Mouse (Mus musculus) heart, embryonic 13.5 days (tissue): Measurements from ENCODE around the gene Zfp638. TPM values are rescaled to one million over a fixed set of nuclear protein-coding genes. Genes with fewer than 3 reads are reported as not detected.

Experiments used
- ATAC-seq: fragments of 200-750 bp; cut with Nextera tagmentation; 2 replicates; pipeline ENCODE4 v1.8.0; 2017; ENCODE audit warnings: moderate TSS enrichment; ENCODE audit not compliant: insufficient number of reproducible peaks, low FRiP score, low TSS enrichment; ENCODE audit errors: extremely low read depth
- H3K27ac ChIP-seq: fragments of 300-500 bp; sonication (generic); replicated peaks from 2 replicates; pipeline ENCODE4 v1.5.1; 2015; ENCODE audit warnings: moderate library complexity, mild to moderate bottlenecking, inconsistent platforms
- H3K27me3 ChIP-seq: fragments of 300-500 bp; sonication (generic); replicated peaks from 2 replicates; pipeline ENCODE4 v1.6.1; 2015; ENCODE audit warnings: mild to moderate bottlenecking, inconsistent platforms
- H3K36me3 ChIP-seq: fragments of 300-500 bp; sonication (generic); 2 replicates; pipeline ENCODE4 v1.6.1; 2015; ENCODE audit warnings: mild to moderate bottlenecking, inconsistent platforms
- H3K4me1 ChIP-seq: fragments of 300-500 bp; sonication (generic); 2 replicates; pipeline ENCODE4 v1.6.1; 2015; ENCODE audit warnings: inconsistent platforms
- H3K4me2 ChIP-seq: fragments of 300-500 bp; sonication (generic); 2 replicates; pipeline ENCODE4 v1.6.1; 2015; ENCODE audit warnings: inconsistent platforms, mild to moderate bottlenecking, moderate library complexity
- H3K4me3 ChIP-seq: fragments of 300-500 bp; sonication (generic); 2 replicates; pipeline ENCODE4 v1.5.1; 2015; ENCODE audit warnings: moderate library complexity, mild to moderate bottlenecking, inconsistent platforms
- H3K9ac ChIP-seq: fragments of 300-500 bp; sonication (generic); 2 replicates; pipeline ENCODE4 v1.6.1; 2015; ENCODE audit warnings: inconsistent platforms, mild to moderate bottlenecking, moderate library complexity
- H3K9me3 ChIP-seq: fragments of 300-500 bp; sonication (generic); 2 replicates; pipeline ENCODE4 v1.6.1; 2016; ENCODE audit warnings: inconsistent platforms
- WGBS: fragments of 180-500 bp; shearing (Covaris S2); methylation state at CpG from one replicate; pipeline ENCODE4 v1.1.7; 2015; ENCODE audit warnings: mixed read lengths; 5-methylcytosine and 5-hydroxymethylcytosine counted together
- polyA plus RNA-seq: library from polyadenylated mRNA; unstranded; fragments of >200 nt; fragmentation: Nextera tagmentation; extraction: Ambion mirVana; gene quantifications from 2 replicates; pipeline ENCODE4 v1.2.1, GENCODE M21; 2015

Gene Zfp638
- polyA plus RNA-seq, 1 experiment from 2014 or later, result 35.2 TPM

DNA sequence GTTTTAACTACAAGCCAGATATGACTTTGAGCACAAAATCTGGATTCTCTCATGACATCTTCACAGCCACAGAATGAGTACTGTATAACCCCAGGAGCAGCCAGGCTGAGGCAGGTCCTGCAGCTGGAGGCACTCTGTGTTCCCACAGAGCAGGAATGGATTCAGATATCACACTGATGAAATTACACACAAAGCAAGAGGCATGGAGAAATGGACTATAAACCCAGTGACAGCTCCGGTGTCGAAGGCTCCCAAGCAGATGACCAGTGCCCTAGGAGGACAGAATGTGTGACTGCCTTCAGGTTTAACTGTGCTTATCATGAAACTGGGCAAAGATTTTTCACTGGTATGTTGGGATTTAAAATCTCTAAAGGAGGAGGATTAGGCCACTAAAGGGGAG is 20.8 kb upstream of the Zfp638 start:
- WGBS, result 81% methylated on average over 2 of the region's 2 CpGs
- Histone ChIP-seq H3K9me3 (no peaks in the 10 kb centered on the region), H3K27me3 (peaks cover 11% of the 10 kb centered on the region; the same call in 1 of the 2 replicates), H3K4me3 (no peak overlapping the region), H3K4me1 (no peaks in the 10 kb centered on the region), H3K9ac (no peak overlapping the region), H3K27ac (no peak overlapping the region), H3K36me3 (no peaks in the 10 kb centered on the region), H3K4me2 (no peak overlapping the region)
- ATAC-seq, result no peak

DNA sequence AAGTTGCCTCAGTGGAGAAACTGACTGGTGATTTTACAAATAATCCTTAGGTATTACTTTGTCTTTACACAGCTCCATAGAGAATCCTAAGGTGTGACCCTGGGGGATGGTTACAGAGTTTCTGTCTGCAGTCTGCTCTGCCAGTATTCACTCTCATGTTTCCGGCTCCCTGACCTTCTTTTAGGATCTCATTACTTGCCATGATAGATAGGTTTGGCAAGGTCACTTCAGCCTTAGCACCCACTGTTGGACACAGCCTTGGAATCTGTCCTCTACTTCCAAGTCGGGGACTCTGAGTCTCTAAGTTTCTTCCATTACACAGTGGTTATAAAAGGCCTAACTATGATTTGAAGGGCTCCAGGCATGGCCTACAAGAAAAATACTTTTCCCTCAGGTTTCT is 17.5 kb upstream of the Zfp638 start:
- no peak overlapping the region for H3K4me2 ChIP-seq
- H3K27ac ChIP-seq, result no peak overlapping the region
- H3K9ac ChIP-seq, result no peak overlapping the region
- WGBS, result 78% methylated on average over 2 of the region's 2 CpGs
- H3K4me1 ChIP-seq, result no peaks in the 10 kb centered on the region
- no peaks in the 10 kb centered on the region for H3K9me3 ChIP-seq
- ATAC-seq, result no peak
- H3K36me3 ChIP-seq, result no peaks in the 10 kb centered on the region
- H3K4me3 ChIP-seq, result no peak overlapping the region
- peaks cover 11% of the 10 kb centered on the region; the same call in 1 of the 2 replicates for H3K27me3 ChIP-seq

DNA sequence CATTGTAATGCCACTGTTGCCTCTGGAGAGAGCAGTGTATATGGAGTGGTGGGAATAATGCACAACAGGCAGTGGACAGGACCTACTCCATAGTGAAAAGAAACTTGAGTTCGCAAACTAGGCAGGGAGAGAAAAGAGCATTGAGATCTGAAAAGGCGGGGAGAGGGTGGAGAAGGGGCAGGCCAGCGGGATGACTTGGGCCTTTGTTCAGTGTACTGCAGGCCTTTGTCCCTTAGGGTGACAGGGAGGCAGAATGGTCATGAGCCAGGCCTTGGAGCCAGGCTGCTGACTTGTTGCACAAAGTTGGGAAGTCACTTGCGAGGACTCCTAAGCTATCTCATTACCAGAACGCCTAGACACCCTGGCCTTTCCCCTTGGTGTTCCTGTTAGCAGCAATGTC is 9.4 kb upstream of the Zfp638 start:
- no peaks in the 10 kb centered on the region for H3K27me3 ChIP-seq
- WGBS, result 82% methylated on average over 5 of the region's 5 CpGs
- H3K27ac ChIP-seq, result no peak overlapping the region
- ATAC-seq, result no peak
- H3K4me1 ChIP-seq, result peaks cover 14% of the 10 kb centered on the region
- H3K9ac ChIP-seq, result no peak overlapping the region
- H3K4me3 ChIP-seq, result no peak overlapping the region
- no peaks in the 10 kb centered on the region for H3K9me3 ChIP-seq
- H3K4me2 ChIP-seq, result no peak overlapping the region
- no peaks in the 10 kb centered on the region for H3K36me3 ChIP-seq

DNA sequence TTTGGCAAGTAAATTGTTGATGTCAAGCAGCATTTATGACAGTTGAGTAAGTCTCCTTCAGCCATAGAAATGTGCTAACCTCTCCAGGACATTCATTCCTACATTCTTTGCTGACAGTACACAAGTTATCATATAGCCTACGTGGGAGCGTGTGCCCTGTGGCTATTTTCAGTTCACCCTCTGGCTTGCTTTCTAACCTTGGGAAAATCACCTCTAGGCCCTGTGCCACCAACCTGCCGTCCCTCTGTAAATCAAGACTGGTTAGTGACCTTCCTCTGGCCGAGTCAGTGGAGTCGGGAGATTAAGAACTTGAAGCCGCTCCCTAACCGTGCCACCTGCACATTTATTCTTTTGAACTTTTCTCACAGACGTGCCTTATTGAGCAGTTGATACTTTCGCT is 6.9 kb upstream of the Zfp638 start:
- H3K36me3 ChIP-seq, result no peaks in the 10 kb centered on the region
- no peak overlapping the region for H3K4me2 ChIP-seq
- H3K9me3 ChIP-seq, result no peaks in the 10 kb centered on the region
- WGBS, result 55% methylated on average over 9 of the region's 9 CpGs
- H3K27ac ChIP-seq, result peak overlapping the region; percentile 80
- ATAC-seq, result no peak
- H3K4me1 ChIP-seq, result peaks cover 18% of the 10 kb centered on the region
- no peak overlapping the region for H3K9ac ChIP-seq
- H3K27me3 ChIP-seq, result no peaks in the 10 kb centered on the region
- no peak overlapping the region for H3K4me3 ChIP-seq

DNA sequence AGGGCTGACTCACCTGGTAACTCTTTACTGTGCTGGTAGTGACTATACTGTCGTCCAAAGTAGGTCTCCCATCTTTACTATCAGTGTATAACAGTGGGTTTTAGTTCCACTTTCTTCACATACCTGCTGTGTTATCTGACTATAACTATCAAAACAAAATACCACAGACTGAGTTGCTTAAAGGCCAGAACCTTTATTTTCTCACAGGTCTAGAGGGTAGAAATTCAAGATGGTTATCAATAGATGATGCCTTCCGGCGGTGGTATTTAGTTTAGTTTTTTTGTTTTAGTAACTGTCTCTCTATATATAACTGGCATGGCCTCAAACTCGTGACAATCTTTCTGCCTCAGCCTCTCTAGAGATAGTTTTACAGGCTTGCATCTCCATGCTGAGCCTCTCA is 3.4 kb upstream of the Zfp638 start:
- no peaks in the 10 kb centered on the region for H3K9me3 ChIP-seq
- peaks cover 18% of the 10 kb centered on the region for H3K4me1 ChIP-seq
- H3K9ac ChIP-seq, result no peak overlapping the region
- H3K36me3 ChIP-seq, result no peaks in the 10 kb centered on the region
- 57% methylated on average over 4 of the region's 4 CpGs for WGBS
- no peak overlapping the region for H3K4me2 ChIP-seq
- no peak for ATAC-seq
- H3K27me3 ChIP-seq, result no peaks in the 10 kb centered on the region
- no peak overlapping the region for H3K27ac ChIP-seq
- H3K4me3 ChIP-seq, result no peak overlapping the region

DNA sequence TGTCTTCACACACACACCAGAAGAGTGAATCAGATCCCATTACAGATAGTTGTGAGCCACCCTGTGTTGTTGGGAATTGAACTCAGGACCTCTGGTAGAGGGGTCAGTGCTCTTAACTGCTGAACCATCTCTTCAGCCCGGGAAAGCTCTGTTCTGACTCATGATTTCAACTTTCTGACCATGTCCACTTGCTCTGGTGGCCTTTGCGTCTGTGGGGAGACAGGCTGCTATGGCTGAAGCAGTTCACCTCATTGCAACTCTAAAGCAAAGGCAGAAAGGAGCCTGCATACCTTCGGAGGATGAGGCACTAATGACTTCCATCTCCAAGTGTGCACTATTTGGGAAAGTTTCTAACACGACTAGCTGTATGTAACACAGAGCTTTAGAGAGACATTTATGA is 486 bp upstream of the Zfp638 start:
- H3K4me1 ChIP-seq, result peaks cover 15% of the 10 kb centered on the region
- H3K4me2 ChIP-seq, result peak overlapping the region; percentile 97
- no peaks in the 10 kb centered on the region for H3K27me3 ChIP-seq
- H3K4me3 ChIP-seq, result peak overlapping the region; percentile 69
- WGBS, result 35% methylated on average over 4 of the region's 4 CpGs
- ATAC-seq, result no peak
- H3K27ac ChIP-seq, result no peak overlapping the region; the same call in 1 of the 2 replicates
- no peaks in the 10 kb centered on the region for H3K36me3 ChIP-seq
- no peaks in the 10 kb centered on the region for H3K9me3 ChIP-seq
- H3K9ac ChIP-seq, result no peak overlapping the region; the same call in 1 of the 2 replicates

DNA sequence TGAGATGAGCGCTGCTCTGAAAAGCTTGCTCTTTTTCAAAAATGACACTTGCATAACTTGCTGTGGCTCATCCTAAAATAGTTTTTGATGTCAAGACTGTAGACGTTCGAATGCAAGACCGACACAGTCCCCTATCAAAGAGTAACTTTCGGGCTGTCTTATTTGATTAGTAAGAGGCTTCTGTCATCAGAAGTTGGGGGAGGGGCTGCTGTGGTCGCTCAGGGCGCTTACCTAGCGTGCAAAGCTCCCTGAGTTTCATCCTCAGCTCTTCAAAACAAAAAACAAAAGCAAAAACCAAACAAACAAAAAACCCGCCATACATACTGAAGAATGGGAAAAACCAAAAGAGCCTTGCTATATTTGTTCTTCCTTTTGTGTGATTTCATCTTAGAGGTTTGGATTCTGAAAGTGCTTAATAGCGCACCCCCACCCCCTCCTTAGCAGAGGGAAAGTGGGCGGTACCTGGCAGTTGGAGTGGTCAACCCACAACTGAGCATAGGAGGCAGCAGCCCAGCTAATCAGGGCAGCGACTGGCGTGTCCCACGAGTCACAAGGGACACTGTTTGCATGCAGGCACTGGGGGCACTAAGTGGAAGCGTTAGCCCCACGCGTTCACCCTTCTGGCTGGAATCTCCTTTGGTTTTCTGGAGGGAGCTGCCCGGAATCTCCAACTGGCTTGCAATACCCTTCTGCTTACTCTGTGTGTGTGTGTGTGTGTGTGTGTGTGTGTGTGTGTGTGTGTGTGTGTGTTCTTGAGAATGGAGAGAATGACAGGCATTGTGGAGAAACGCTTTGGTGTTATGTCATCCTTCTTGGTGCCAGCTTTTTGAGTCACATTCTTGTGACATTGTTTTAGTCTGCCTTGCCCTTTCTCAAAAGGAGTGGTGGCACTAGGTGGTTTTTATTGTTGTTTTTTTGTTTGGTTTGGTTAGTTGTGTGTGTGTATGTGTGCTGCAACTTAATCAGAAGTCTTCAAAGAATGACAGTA is 983 bp downstream of the Zfp638 start:
- Histone ChIP-seq H3K4me3 (peak overlapping the region; percentile 69), H3K9ac (peak overlapping the region; percentile 85), H3K36me3 (no peaks in the 10 kb centered on the region), H3K27me3 (no peaks in the 10 kb centered on the region), H3K27ac (peak overlapping the region; percentile 89), H3K4me2 (peak overlapping the region; percentile 97), H3K4me1 (peaks cover 15% of the 10 kb centered on the region), H3K9me3 (no peaks in the 10 kb centered on the region)
- ATAC-seq, result peak; percentile 58
- WGBS, result 2% methylated on average over 19 of the region's 19 CpGs

DNA sequence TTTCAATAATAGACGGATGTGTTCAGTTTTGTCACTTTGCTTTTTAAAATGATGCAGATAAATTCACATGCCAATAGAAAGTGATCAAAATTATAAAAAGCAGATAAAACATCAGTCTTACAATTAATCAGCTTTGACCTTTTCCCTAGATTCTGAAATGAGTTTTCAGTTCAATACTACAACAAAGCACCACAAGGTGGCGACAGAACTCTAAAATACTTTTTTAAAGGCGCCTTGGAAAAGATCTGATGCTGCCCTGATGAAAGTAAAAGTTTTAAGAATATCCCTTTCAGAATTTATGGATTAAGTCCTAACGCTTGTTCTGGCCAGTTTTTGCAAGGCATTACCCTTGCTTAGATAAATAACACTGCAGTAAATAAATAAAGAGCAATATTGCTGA is 12.9 kb downstream of the Zfp638 start:
- Histone ChIP-seq H3K27me3 (no peaks in the 10 kb centered on the region), H3K27ac (no peak overlapping the region), H3K36me3 (no peaks in the 10 kb centered on the region), H3K4me1 (no peaks in the 10 kb centered on the region), H3K9ac (no peak overlapping the region), H3K9me3 (no peaks in the 10 kb centered on the region), H3K4me2 (peak overlapping the region; percentile 51), H3K4me3 (peak overlapping the region; percentile 18; the same call in 1 of the 2 replicates)
- ATAC-seq, result no peak
- 4% methylated on average over 4 of the region's 4 CpGs for WGBS

DNA sequence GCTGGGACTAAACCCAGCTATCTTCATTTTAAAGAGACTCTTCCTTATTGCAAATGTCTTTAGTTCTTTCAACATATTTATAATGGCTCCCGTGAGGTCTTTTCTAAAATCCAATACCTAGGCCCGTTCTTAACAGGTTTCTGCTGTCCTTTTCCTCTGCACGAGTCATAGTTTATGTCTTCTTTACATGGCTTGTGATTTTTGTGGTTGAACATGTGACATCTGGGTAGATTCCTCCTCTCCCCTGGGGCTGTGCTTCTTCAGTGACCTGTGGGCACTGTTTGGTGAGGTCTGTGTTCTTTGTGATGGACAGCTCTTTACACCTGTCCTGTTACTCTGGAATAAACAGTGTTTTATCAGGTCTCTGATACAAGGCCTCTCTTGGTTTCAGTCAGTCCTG is 19.9 kb downstream of the Zfp638 start:
- 80% methylated on average over 3 of the region's 3 CpGs for WGBS
- no peak overlapping the region for H3K4me3 ChIP-seq
- no peak overlapping the region for H3K9ac ChIP-seq
- no peak overlapping the region for H3K4me2 ChIP-seq
- H3K9me3 ChIP-seq, result no peaks in the 10 kb centered on the region
- no peak for ATAC-seq
- H3K36me3 ChIP-seq, result no peaks in the 10 kb centered on the region
- no peaks in the 10 kb centered on the region for H3K4me1 ChIP-seq
- H3K27ac ChIP-seq, result no peak overlapping the region
- H3K27me3 ChIP-seq, result no peaks in the 10 kb centered on the region

DNA sequence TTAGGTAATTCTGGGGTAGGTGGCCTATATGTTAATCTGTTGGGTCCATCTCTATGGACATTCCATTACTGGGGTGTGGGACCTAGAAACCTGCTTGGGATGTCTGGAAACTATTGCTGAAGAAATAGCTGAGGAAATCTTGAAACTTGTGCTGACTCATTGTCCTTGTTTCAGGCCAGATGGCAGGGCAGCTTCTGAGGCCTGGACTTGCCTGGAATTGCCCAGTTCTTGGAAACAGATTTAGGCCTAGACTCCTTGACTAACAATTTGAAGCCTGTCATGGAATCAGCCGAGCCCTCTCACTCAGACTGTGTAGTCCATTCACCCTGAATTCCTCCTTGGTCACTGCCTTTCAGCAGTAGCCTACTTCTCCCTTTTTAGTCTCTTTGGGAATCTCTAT is 21.9 kb downstream of the Zfp638 start:
- no peak for ATAC-seq
- Histone ChIP-seq H3K4me3 (no peak overlapping the region), H3K4me2 (no peak overlapping the region), H3K27ac (no peak overlapping the region), H3K36me3 (no peaks in the 10 kb centered on the region), H3K9ac (no peak overlapping the region), H3K4me1 (no peaks in the 10 kb centered on the region), H3K9me3 (no peaks in the 10 kb centered on the region), H3K27me3 (no peaks in the 10 kb centered on the region)
- 58% methylated on average over 1 of the region's 1 CpGs for WGBS

DNA sequence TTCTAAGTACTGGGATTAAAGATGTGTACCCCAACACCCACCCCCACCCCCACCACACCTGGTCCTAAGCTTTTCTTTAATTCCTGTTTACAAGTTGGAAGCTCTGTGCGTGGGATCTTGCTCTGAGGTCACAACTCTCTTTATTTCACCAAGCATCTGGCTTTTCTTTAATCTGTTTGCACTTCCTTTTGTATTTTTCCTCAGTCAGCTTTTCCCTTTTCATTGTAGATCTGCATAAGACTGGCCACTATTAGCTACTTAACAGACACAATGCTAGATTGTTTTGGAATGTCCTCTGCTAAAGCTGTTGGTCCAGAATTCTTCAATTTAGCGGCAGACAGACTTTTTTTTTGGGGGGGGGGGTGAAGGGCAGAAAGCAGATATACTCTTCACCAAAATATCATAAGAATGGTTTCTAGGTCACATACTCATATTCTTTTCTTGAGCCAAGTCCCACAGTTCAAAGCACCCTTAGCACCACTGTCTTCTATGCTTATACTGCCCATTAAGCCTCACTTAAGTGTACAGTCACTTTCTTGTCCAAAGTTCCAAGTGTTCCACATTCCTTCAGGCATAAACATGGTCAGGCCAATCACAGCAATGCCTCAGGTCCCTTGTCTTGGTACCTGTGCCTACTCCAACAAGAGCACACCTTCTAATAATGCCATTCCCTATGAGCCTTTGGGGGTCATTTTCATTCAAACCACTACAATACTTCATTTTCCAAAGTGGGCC is 23.5 kb downstream of the Zfp638 start:
- H3K4me2 ChIP-seq, result no peak overlapping the region
- 54% methylated on average over 2 of the region's 2 CpGs for WGBS
- H3K9ac ChIP-seq, result no peak overlapping the region
- no peaks in the 10 kb centered on the region for H3K9me3 ChIP-seq
- no peaks in the 10 kb centered on the region for H3K4me1 ChIP-seq
- H3K27ac ChIP-seq, result no peak overlapping the region
- H3K4me3 ChIP-seq, result no peak overlapping the region
- H3K36me3 ChIP-seq, result no peaks in the 10 kb centered on the region
- no peaks in the 10 kb centered on the region for H3K27me3 ChIP-seq
- ATAC-seq, result no peak
